Mouse (Mus musculus): ENCODE measurements around the gene Fgfbp3. TPM values are rescaled to one million over a fixed set of nuclear protein-coding genes. Genes with fewer than 3 reads are reported as not detected.
"Not testable (repeated sequence)": the region's sequence is repeated elsewhere in the genome, so short reads cannot be mapped to it uniquely, and the experiment has no call there.

Gene Fgfbp3
- total RNA-seq (2021): 1 to 10 TPM; 2.1 to 2.2 TPM
- long read RNA-seq, experiment 1, partial matches to known transcripts: 5 of 5 reads
- long read RNA-seq, experiment 1, other reads (novel, unspliced or antisense): 0 of 5 reads
- long read RNA-seq, experiment 2, partial matches to known transcripts: 4 of 4 reads
- long read RNA-seq, experiment 2, other reads (novel, unspliced or antisense): 0 of 4 reads

- no peak for DNase-seq
Measured at GRCm38 (mm10) chr19:36919466-36919865, at the start of gene Fgfbp3. TSS of gene Fgfbp3 (minus strand) at chr19:36919615.

GRCm38 (mm10) chr19:36962544-36963260 lies 43.3 kb upstream of the Fgfbp3 start:
- DNase-seq: not testable (repeated sequence)

GRCm38 (mm10) chr19:36961320-36961719 lies 41.9 kb upstream of the Fgfbp3 start:
- DNase-seq: no peak

GRCm38 (mm10) chr19:36958331-36958730 lies 38.9 kb upstream of the Fgfbp3 start:
- DNase-seq: no peak

- DNase-seq: peak; percentile 12 to 17
Measured at GRCm38 (mm10) chr19:36953637-36954206, 34.3 kb upstream of the Fgfbp3 start.

GRCm38 (mm10) chr19:36940064-36940463 lies 20.6 kb upstream of the Fgfbp3 start:
- no peak for DNase-seq

GRCm38 (mm10) chr19:36938008-36938407 lies 18.6 kb upstream of the Fgfbp3 start:
- no peak for DNase-seq

- DNase-seq: no peak
Measured at GRCm38 (mm10) chr19:36936285-36936684, 16.9 kb upstream of the Fgfbp3 start.

GRCm38 (mm10) chr19:36932613-36933012 lies 13.2 kb upstream of the Fgfbp3 start:
- peak in 1 of 2 experiments; percentile 48 for DNase-seq

GRCm38 (mm10) chr19:36932097-36932496 lies 12.7 kb upstream of the Fgfbp3 start:
- no peak for DNase-seq

GRCm38 (mm10) chr19:36929816-36930215 lies 10.4 kb upstream of the Fgfbp3 start:
- DNase-seq: no peak

- DNase-seq: no peak
Measured at GRCm38 (mm10) chr19:36927800-36928361, 8.5 kb upstream of the Fgfbp3 start.

GRCm38 (mm10) chr19:36926553-36927236 lies 7.3 kb upstream of the Fgfbp3 start:
- DNase-seq: no peak

GRCm38 (mm10) chr19:36925671-36926552 lies 6.5 kb upstream of the Fgfbp3 start, which contains the start of gene Btaf1:
TSS of gene Btaf1 (plus strand) at chr19:36926079.
- peak; percentile 81 to 93 for DNase-seq

- no peak for DNase-seq
Measured at GRCm38 (mm10) chr19:36922936-36923335, 3.5 kb upstream of the Fgfbp3 start.

GRCm38 (mm10) chr19:36922015-36922414 lies 2.6 kb upstream of the Fgfbp3 start:
- peak in 1 of 2 experiments; percentile 60 for DNase-seq

- peak; percentile 85 to 91 for DNase-seq
Measured at GRCm38 (mm10) chr19:36918441-36919301, 744 bp downstream of the Fgfbp3 start.

GRCm38 (mm10) chr19:36916876-36917389 lies 2.5 kb downstream of the Fgfbp3 start:
- DNase-seq: no peak

- DNase-seq: no peak
Measured at GRCm38 (mm10) chr19:36916206-36916605, 3.2 kb downstream of the Fgfbp3 start.

- DNase-seq: no peak
Measured at GRCm38 (mm10) chr19:36913064-36913463, 6.4 kb downstream of the Fgfbp3 start.

Data from heart, adult 18-20 months (tissue).